Comparison of ENCODE assay signal across 1 mouse cellular context in genomic region chr5:30550334-30551021, GRCm38 (mm10).
TF ChIP-seq lines count a peak whose summit lies in the region.

No protein-coding gene starts in this region.

TF ChIP-seq in MEL, 35 proteins besides CTCF, POLR2A, EP300 and RAD21 (continued from another document):
- TF ChIP-seq MYC (IDR thresholded peaks at IDR 0.05; ENCODE audit: low read depth, low read length) = no peak
